Mouse (Mus musculus): ENCODE measurements at regions not wholly inside any gene's neighbourhood (a gene's known extent, or its start where the extent isn't known, plus 50 kb on each side); places are given as distances from the start of the nearest gene placed in this dataset.
A peak's percentile ranks its signal among the peaks of the same experiment; 100 is the strongest.
"Not testable (repeated sequence)": the region's sequence is repeated elsewhere in the genome, so short reads cannot be mapped to it uniquely, and the experiment has no call there.

DNA sequence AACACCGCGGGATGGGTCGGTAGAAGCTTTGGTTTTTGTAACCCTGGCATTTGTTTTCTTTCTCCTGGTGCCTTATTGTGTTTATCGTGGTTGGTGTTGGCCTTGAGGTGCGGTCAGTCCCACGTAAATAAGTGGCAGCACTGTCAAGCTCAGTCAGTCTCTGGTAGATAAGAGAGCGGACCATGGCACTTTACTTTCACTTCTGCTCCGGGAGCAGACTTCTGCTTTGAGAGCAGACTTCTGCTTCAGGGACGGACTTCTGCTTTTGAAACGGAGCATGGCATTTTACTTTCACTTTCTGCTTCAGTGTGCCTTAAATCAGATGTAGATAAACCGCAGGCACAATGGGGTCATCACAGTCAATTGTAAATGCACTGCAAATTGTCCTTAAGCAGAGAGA is 54.3 kb upstream of the Ccdc66 start:
- DNase-seq (ENCODE audit: low spot score in 2 of 2), result not testable (repeated sequence)

DNA sequence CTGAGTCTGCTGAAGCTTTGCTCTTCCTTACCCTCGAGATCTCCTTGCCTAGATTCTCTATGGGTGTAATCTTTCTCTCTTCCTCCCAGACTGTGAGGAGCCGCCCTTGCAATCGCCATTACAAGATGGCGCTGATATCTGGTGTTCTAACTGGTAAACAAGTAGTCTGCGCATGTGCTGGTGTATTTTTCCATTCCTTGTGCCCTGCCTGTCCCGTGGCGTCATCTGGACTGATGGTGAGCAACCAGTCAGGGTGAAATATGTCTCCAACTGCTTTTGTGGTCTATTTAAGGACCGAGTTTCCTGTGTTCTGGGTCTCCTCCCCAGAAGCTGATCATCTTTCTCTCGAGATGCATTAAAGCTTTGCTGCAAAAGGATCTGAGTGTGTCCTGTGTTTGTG is 53.7 kb upstream of the Ccdc66 start:
- DNase-seq (ENCODE audit: low spot score in 2 of 2), result not testable (repeated sequence)

DNA sequence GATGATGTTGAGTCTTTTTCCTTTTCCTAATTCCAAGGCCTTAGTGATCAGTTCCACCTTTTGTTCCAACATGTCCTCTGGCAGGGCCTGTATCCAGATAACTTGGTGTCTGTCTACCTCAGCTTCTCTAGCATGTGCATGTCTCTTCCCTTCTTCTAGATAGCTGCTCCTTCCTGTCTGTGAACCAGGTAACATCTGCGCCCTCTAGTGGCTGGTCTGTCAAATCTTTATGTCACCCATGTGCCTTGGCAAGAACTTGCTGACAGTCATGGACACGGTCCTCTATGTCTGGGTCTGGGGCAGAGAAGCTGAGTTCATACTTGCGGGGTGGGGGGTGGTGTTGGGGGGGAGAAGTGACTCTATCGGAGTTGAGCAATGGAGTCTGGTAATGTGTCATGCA is 52.2 kb upstream of the Ccdc66 start:
- peak; percentile 12 to 20 for DNase-seq (ENCODE audit: low spot score in 2 of 2)

DNA sequence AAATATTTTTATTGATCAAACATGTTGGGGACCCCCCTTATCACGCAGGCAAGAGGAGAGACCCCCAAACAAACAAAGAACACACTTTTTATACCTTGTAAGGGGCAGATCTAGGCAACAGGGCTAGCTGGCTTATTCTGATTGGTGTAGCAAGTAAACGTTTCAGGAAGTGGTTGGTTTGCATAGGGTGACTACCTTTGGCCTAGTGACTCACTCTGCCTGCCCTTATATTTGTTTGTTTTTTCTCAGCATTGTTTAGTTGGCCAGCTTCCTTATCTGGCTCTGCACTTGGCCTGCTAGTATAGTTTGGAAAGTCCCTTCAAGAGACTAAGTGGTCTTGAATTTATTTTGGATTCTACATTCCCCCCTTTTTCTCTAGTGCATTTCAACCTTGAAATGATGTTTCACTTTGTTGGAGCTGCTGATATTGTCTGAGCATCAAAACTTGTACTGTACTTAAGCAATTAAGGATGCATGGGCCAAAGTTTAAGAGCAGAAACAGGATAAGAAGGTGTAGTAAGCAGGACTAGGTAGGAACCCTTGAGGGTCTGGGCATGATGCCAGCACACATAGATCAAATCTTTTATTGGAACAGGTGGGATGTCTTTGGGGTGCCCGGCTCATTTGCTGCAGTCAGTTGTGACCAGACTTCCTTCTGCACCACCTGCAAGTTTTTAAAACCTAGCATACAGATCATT is 50.7 kb upstream of the Ccdc66 start:
- DNase-seq (ENCODE audit: low spot score in 2 of 2), result no peak

Data from right cerebral cortex, postnatal 36 days (tissue).